Mouse (Mus musculus) layer of hippocampus, adult 9-11 months (tissue): ENCODE measurements around the gene Hist1h3g.

Experiments used
- DNase-seq: peaks from one replicate; pipeline ENCODE4 v3.0.0; 2022

Gene Hist1h3g

DNA sequence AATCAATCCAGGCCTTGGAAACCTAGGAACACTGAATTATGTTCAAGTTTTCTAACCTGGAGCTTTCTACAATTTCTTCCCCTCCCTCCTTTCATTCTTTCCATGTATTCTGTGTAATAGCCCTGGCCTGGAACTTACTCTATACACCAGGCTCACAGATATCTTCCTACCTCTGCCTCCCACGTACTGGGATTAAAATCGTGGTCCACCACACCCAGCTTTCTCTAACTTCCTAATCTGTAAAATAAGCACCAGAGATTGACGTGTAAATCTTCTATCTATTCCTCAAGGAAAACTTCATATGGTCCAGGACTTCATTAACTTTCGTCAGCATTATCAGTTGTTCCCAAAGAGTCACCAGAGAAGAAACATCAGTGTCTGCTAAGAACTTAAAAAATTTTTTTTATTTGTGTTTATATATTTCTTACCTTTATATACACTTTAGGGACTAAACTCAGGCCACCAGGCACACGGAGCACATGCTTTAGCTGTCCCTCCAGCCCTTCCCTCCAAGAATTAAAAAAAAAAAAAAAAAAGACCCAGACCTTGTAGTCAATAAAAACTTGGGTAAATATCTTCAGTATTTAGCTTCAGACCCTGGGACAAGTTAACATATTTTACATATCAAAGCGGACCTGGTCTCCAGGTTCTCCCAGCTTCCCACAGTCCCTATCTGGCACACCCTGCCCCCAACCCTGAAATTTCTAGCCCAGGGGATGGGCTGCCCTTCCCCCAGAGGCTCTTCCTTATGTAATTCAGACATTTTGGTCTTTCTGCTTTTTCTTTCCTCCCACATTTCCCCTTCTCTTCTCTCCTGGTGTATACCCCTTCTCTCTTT, 47.2 kb downstream of the Hist1h3g start:
- no peak for DNase-seq

DNA sequence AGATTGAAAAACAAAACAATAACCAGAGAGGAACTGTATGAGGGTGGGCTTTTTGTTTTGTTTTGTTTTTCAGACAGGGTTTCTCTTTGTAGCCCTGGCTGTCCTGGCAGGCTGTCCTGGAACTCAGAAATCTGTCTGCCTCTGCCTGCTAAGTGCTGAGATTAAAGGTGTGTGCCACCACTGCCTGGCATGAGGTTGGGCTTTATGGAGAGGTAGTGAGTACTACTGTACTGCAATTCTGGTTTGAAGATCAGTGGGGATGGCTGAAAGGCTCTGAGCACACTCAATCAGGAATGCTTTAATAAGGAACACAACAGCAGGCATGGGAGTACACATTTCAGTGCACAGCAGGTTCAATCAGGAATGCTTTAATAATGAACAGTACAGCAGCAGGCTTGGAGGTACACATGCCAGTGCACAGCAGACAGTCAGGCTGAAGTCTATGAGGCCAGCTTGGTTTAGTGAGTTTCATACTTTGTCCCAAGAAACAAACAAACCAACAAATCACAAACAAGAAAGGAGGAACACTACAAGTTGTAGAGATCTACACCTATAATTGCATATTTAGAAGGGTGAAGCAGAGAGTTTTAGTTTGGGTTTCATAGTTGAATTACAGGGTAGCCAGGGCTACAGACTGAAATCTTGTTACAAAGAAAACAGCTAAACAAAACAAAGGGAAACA, 48.3 kb downstream of the Hist1h3g start:
- no peak for DNase-seq

- no peak for DNase-seq
These were observed 49.1 kb downstream of the Hist1h3g start for GRCm38 (mm10) chr13:23584331-23584730.

DNA sequence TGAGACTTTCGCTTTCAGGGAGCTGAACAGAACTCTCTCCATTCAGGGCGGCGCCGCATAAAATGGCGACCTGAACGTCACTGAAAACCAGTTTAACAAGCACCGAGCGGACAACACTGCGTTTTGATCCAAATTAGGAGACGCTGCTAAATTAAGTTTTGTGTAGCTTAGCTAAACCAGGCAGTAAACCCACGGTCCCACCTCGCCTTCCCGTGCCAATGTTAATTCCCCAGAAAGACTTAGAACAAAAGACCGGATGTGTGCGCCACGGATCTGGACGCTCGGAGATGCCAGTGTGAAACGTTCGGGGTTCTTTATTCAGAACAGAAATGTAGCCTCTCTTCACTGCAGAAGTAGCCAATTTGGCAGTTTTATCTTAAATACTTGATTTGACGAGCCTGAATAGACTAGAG, 49.8 kb downstream of the Hist1h3g start:
- peak; percentile 67 for DNase-seq
